Mouse (Mus musculus) CH12F3 (cell line): ENCODE measurements around the gene Bcl2a1a.
"Not testable (repeated sequence)": the region's sequence is repeated elsewhere in the genome, so short reads cannot be mapped to it uniquely, and the experiment has no call there.

Experiments used
- in situ Hi-C: fragments of 300-500 bp; cut with MboI; formaldehyde crosslinking; loops from 2 replicates; pipeline ENCODE4 v1.14.3; 2020; ENCODE audit warnings: low sequenced_read_pairs

The Bcl2a1a gene

GRCm38 (mm10) chr9:88956670-88957153, at the start of gene Bcl2a1a:
Gene Bcl2a1a (plus strand): TSS chr9:88956900.
- in situ Hi-C loops: not testable (repeated sequence)

DNA sequence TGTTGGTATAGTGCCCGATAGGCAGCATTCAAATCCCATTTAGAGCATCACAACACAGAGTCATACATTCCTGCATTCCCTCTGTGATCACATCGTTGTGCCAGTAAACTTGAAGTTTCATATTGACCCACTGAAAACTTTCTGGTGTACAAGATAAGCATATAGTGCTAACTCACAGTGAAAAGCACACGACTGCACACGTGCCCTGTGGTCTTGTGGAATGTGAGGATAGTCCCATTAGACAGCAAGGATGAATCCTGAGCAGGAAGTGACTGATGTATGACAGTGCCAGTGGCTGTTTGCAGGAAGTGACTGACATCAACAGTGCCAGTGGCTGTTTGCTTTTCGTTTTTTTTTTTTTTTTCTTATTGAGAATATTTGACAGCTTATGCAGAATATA, 40.1 kb upstream of the Bcl2a1a start:
- in situ Hi-C loops: not testable (repeated sequence)

- in situ Hi-C loops: not testable (repeated sequence)
Measured at GRCm38 (mm10) chr9:88938312-88938711, 18.4 kb upstream of the Bcl2a1a start.

DNA sequence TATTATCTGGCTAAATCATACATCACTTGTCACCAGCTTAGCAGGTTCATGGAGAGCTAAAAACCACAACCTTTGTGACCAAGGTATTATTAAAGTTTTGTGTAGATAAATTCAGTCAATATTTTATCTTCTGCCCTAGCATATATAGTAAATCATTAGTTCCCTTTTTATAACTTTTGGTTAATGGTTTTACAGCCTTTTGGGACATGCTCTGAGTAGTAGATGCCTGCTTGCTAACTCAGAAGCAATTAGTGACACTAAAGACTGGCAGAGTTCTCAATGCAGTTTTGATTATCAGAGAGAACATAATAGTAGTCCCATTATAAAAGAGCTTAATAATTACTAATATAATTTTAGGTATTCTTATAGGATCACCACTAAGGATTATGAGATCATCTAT, 5.2 kb upstream of the Bcl2a1a start:
- in situ Hi-C loops: not testable (repeated sequence)

- in situ Hi-C loops: not testable (repeated sequence)
Measured at GRCm38 (mm10) chr9:88953151-88953550, 3.5 kb upstream of the Bcl2a1a start.

DNA sequence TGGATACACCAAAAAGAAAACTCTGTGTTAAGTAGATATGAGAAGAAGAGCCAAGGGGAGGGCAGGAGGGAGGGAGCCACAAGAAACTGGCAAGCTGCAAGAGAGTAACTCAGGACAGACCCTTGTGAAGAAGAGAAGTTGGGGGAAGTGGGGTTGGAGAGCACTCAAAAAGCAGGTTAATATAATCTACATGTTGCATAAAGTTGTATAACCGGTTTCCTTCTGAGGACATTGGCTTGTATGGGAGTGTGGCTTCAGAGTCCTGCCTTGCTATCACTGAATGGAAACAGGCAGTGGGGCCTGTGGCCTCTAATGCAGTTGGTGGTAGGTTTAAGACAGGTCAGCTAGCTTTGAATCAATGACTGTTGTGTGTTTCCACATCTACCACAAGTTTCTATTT, 1.5 kb upstream of the Bcl2a1a start:
- in situ Hi-C loops: not testable (repeated sequence)

GRCm38 (mm10) chr9:88956035-88956434, 665 bp upstream of the Bcl2a1a start:
- in situ Hi-C loops: not testable (repeated sequence)

GRCm38 (mm10) chr9:88958891-88959290, 2.2 kb downstream of the Bcl2a1a start:
- in situ Hi-C loops: no loop called here

DNA sequence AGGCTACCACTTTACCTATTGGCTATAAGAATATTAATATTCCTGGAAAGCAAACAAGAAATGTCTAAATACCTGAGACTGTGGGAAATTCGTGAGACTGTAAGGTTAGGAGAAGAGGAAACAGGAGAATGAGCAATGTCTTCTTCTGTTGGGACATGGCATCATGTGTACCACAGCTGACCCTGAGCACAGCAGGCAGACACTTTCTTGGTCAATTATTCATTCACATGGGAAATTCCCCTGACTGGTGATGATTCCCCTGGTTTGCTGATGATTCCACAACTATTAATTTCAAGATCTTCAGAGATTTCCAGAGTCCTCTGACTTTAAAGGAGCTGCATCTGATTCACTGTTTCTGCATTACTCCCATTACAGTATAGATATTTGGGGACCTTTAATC, 3.3 kb downstream of the Bcl2a1a start:
- in situ Hi-C loops: not testable (repeated sequence)

DNA sequence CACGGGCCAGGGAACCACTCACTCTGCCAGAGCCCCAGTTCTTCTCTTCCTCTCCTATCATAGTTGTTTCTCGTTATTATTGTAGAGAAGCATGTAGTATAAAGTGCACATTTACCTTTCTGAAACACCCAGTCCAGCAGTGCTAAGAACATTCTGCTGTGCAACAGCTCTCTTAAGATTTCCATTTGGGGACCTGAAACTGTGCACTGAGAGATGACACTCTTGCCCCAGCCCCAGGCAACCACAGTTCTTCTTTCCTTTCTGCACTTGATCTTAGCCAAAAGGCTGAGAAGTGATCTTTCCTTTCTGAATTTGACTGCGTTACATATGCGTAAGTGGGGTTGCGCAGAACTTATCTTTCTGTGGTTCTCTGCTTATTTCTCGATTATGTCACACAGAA, 9.8 kb downstream of the Bcl2a1a start:
- in situ Hi-C loops: not testable (repeated sequence)

GRCm38 (mm10) chr9:88969502-88969901, 12.8 kb downstream of the Bcl2a1a start:
- in situ Hi-C loops: not testable (repeated sequence)

- in situ Hi-C loops: not testable (repeated sequence)
Measured at GRCm38 (mm10) chr9:88976875-88977274, 20.2 kb downstream of the Bcl2a1a start.

- in situ Hi-C loops: not testable (repeated sequence)
Measured at GRCm38 (mm10) chr9:88979781-88980180, 23.1 kb downstream of the Bcl2a1a start.

GRCm38 (mm10) chr9:89001541-89001940, 44.8 kb downstream of the Bcl2a1a start:
- in situ Hi-C loops: not testable (repeated sequence)
